In the genomic region with DNA sequence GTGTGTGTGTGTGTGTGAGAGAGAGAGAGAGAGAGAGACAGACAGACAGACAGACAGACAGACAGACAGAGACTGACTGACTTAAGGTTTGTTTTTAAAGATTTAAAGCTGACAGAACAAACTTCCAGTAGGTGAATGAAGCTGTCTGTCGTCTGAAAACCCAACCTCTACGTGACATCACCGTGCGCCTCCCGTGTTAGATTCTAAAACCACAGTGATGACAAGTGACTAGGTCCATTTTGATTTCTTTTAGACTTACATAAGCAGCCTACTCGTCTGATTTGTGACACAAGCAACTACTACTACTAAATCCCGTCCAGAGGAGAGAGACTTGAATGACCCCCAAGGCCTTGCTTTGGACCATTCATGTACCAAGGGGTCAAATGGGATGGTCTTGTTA, we compare ENCODE assay signal across 31 mouse cellular contexts. TPM values are rescaled to one million over a fixed set of nuclear protein-coding genes. Genes with fewer than 3 reads are reported as not detected.
DNase-seq lines count a peak whose midpoint lies in the region; ATAC-seq and TF ChIP-seq lines count a peak whose summit lies in the region.
"Had no signal": no experiment of that assay in that cellular context is flagged by ENCODE, and none has a peak within 500 bp of the region (broad histone marks: within the 10 kb centered on the region; RNA-seq: fewer than 3 reads in every experiment).

No protein-coding gene starts in this region.

- peaks cover 22% of the 10 kb centered on the region for H3K36me3 ChIP-seq in liver, postnatal 0 days (replicated peaks; ENCODE audit: insufficient read depth, low read length)
- H3K36me3 ChIP-seq: embryonic facial prominence, embryonic 15.5 days had no signal

- 73% methylated on average over 7 of the region's 7 CpGs for WGBS in liver, postnatal 0 days (ENCODE audit: insufficient replicate concordance)

- no peak overlapping the region for H3K9ac ChIP-seq in liver, postnatal 0 days (replicated peaks)
- H3K9ac ChIP-seq: embryonic facial prominence, embryonic 12.5 days; embryonic facial prominence, embryonic 15.5 days; forebrain, embryonic 13.5 days; hindbrain, embryonic 14.5 days; intestine, embryonic 15.5 days had no signal

- TF ChIP-seq EP300 in liver, postnatal 0 days (IDR thresholded peaks at IDR 0.05; ENCODE audit: low read depth): no peak

- H3K9me3 ChIP-seq in liver, postnatal 0 days (ENCODE audit: low read length): no peaks in the 10 kb centered on the region
- H3K9me3 ChIP-seq: embryonic facial prominence, embryonic 12.5 days; embryonic facial prominence, embryonic 15.5 days; forebrain, embryonic 10.5 days; forebrain, embryonic 13.5 days; G1E; heart, embryonic 10.5 days; heart, embryonic 13.5 days; intestine, embryonic 15.5 days had no signal

- H3K4me1 ChIP-seq in liver, postnatal 0 days (ENCODE audit: insufficient read depth): 0 out of 2 replicates have a peak, but pooled peaks cover 3% of the 10 kb centered on the region
- H3K4me1 ChIP-seq: forebrain, embryonic 13.5 days; intestine, embryonic 15.5 days had no signal

- no peak overlapping the region for H3K27ac ChIP-seq in liver, postnatal 0 days (ENCODE audit: low read depth)
- H3K27ac ChIP-seq: embryonic facial prominence, embryonic 12.5 days; embryonic facial prominence, embryonic 15.5 days; forebrain, embryonic 10.5 days; forebrain, embryonic 13.5 days; heart, embryonic 10.5 days; hindbrain, embryonic 14.5 days; hindbrain, postnatal 0 days; intestine, embryonic 15.5 days had no signal

- no peak overlapping the region for H3K4me3 ChIP-seq in liver, postnatal 0 days (ENCODE audit: low read depth, low read length)
- H3K4me3 ChIP-seq: embryonic facial prominence, embryonic 12.5 days; embryonic facial prominence, embryonic 15.5 days; erythroblast, embryonic 14.5 days; forebrain, embryonic 10.5 days; forebrain, embryonic 13.5 days; heart, adult 2 months; heart, embryonic 10.5 days; heart, embryonic 13.5 days; intestine, embryonic 15.5 days had no signal

- H3K4me2 ChIP-seq in liver, postnatal 0 days (ENCODE audit: low read depth, low read length): no peak overlapping the region
- H3K4me2 ChIP-seq: embryonic facial prominence, embryonic 12.5 days; embryonic facial prominence, embryonic 15.5 days; forebrain, embryonic 13.5 days; heart, embryonic 13.5 days; hindbrain, embryonic 14.5 days; intestine, embryonic 15.5 days had no signal

- peak; percentile 81 for DNase-seq in heart, adult 11 months
- no peak for DNase-seq in heart, adult 18-20 months
- DNase-seq in CD4-positive, CD25-positive, alpha-beta regulatory T cell, adult 2 months (ENCODE audit: low read depth, low spot score): peak; percentile 70
- DNase-seq in layer of hippocampus, adult 9-10 months (ENCODE audit: low spot score): no peak
- no peak for DNase-seq in liver, postnatal 0 days
- no peak for DNase-seq in gastrocnemius, postnatal 4 days (ENCODE audit: low spot score in 2 of 2)
- DNase-seq: adrenal gland, postnatal 10 days; adrenal gland, postnatal 36 days; B cell, adult 2 months; cerebellum, adult 2 months; cerebellum, adult 9-11 months; cerebellum, postnatal 36 days; heart, postnatal 4 days; kidney, adult 11 months; kidney, adult 8-10 months had no signal

- ATAC-seq in activated CD4-positive, CD25-positive, alpha-beta regulatory T cell, adult 4 months: peak; percentile 28
- ATAC-seq in inflammation-experienced regulatory T-cells, adult 6 months: peak; percentile 34
- no peak for ATAC-seq in liver, postnatal 0 days
- ATAC-seq: forebrain, embryonic 13.5 days; forebrain, embryonic 16.5 days; hindbrain, postnatal 0 days; intestine, embryonic 15.5 days had no signal

- TF ChIP-seq CTCF in liver, postnatal 0 days (IDR thresholded peaks at IDR 0.05; ENCODE audit: low read depth): no peak

- no peaks in the 10 kb centered on the region for H3K27me3 ChIP-seq in liver, postnatal 0 days (ENCODE audit: insufficient read depth, low read length)
- H3K27me3 ChIP-seq: CH12.LX; embryonic facial prominence, embryonic 12.5 days; embryonic facial prominence, embryonic 15.5 days; forebrain, embryonic 13.5 days; heart, embryonic 13.5 days; intestine, embryonic 15.5 days had no signal

RNA-seq across cellular contexts. Expression of a gene that starts 24.5 kb away (rescaled TPM):
- 100 to 1,000 TPM; 371 to 461 TPM for total RNA-seq in heart, adult 18-20 months (2021)
- 100 to 1,000 TPM; 491 to 502 TPM for polyA plus RNA-seq in activated CD4-positive, CD25-positive, alpha-beta regulatory T cell, adult 4 months (2017; shearing (Covaris generic))
- 100 to 1,000 TPM; 403 to 748 (median 453) TPM for polyA plus RNA-seq in inflammation-experienced regulatory T-cells, adult 6 months (2017; shearing (Covaris generic))
- 118 and 124 TPM in 2 replicates for polyA plus RNA-seq in liver, postnatal 0 days (2015; fragmentation: Nextera tagmentation; extraction: Ambion mirVana)
- 100 to 1,000 TPM; 380 to 385 TPM for total RNA-seq in gastrocnemius, postnatal 4 days (2021)

RNA-seq across cellular contexts. Expression of a gene that starts 48.3 kb away (rescaled TPM):
- total RNA-seq in heart, adult 18-20 months (2021): 1 to 10 TPM; 5.8 to 7.4 TPM
- 1 to 10 TPM; 2.1 to 2.2 TPM for polyA plus RNA-seq in activated CD4-positive, CD25-positive, alpha-beta regulatory T cell, adult 4 months (2017; shearing (Covaris generic))
- polyA plus RNA-seq in inflammation-experienced regulatory T-cells, adult 6 months (2017; shearing (Covaris generic)): 1 to 10 TPM; 1.6 to 3.8 (median 3.6) TPM
- polyA plus RNA-seq in liver, postnatal 0 days (2015; fragmentation: Nextera tagmentation; extraction: Ambion mirVana): 28.0 and 29.0 TPM in 2 replicates
- total RNA-seq in gastrocnemius, postnatal 4 days (2021): 10 to 100 TPM in 1 of 2 experiments, 1 to 10 TPM in 1; 8.5 to 10.1 TPM
- polyA plus RNA-seq: erythroblast, embryonic 14.5 days; G1E had no signal

Comparison
In these comparisons a context has a peak if more than half of its experiments do, and no peak if none do; other contexts are left out.
1. DNase-seq: peak in heart, adult 11 months (single experiment) and CD4-positive, CD25-positive, alpha-beta regulatory T cell, adult 2 months (single experiment); none in heart, adult 18-20 months (0 of 2), layer of hippocampus, adult 9-10 months (single experiment), liver, postnatal 0 days (single experiment) and gastrocnemius, postnatal 4 days (0 of 2).